ENCODE assay signal across 24 mouse cellular contexts in the genomic region with DNA sequence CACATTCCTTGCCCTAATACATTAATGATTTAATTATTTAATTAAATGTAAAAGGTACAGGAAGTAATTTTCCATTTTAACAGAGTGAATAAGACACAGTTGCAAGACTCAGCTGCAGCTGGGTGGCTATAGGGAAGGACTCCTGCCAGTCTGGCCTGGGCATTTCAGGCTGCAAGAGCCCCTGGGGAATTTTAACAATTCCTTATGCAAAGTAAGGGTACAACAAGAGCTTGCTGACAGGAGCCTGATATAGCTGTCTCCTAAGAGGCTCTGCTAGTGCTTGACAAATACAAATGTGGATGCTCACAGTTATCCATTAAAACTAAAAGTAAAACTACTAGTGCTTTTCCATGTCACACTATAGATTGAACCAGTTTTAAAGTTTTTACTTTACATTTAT.
"Had no signal": no experiment of that assay in that cellular context is flagged by ENCODE, and none has a peak within 500 bp of the region (broad histone marks: within the 10 kb centered on the region; RNA-seq: fewer than 3 reads in every experiment).

No protein-coding gene starts in this region.

- DNase-seq: kidney, adult 2 months; kidney, postnatal 25 days; layer of hippocampus, adult 9-11 months; liver; lung, adult 18-20 months; lung, postnatal 10 days; lung, postnatal 36 days; retina, postnatal 1 day; right cerebral cortex, postnatal 25 days; thymus, adult 2 months; thymus, postnatal 14 days; thymus, postnatal 4 days had no signal

- H3K36me3 ChIP-seq: limb, embryonic 10.5 days; limb, embryonic 13.5 days; liver, embryonic 12.5 days; liver, embryonic 15.5 days; lung, embryonic 15.5 days had no signal

- ATAC-seq: intestine, postnatal 0 days; liver, embryonic 12.5 days had no signal

- H3K27me3 ChIP-seq: limb, embryonic 13.5 days; liver, embryonic 12.5 days; liver, embryonic 15.5 days; lung, embryonic 15.5 days; megakaryocyte, embryonic 14.5 days; neural tube, embryonic 13.5 days had no signal

- H3K9ac ChIP-seq: limb, embryonic 13.5 days; liver, embryonic 12.5 days; liver, embryonic 15.5 days; lung, embryonic 15.5 days; neural tube, embryonic 13.5 days had no signal

- H3K4me1 ChIP-seq: limb, embryonic 10.5 days; limb, embryonic 13.5 days; liver, embryonic 12.5 days; liver, embryonic 15.5 days; lung, embryonic 15.5 days; megakaryocyte, embryonic 14.5 days; neural tube, embryonic 13.5 days had no signal

- H3K4me3 ChIP-seq: layer of hippocampus, adult 2 months; limb, embryonic 10.5 days; limb, embryonic 13.5 days; liver, embryonic 12.5 days; liver, embryonic 15.5 days; lung, embryonic 15.5 days; megakaryocyte, embryonic 14.5 days; myocyte; neural tube, embryonic 13.5 days had no signal

- H3K4me2 ChIP-seq: limb, embryonic 13.5 days; liver, embryonic 12.5 days; liver, embryonic 15.5 days; lung, embryonic 15.5 days; neural tube, embryonic 13.5 days had no signal

- H3K9me3 ChIP-seq: limb, embryonic 10.5 days; limb, embryonic 13.5 days; liver, embryonic 12.5 days; liver, embryonic 15.5 days; lung, embryonic 15.5 days; neural tube, embryonic 13.5 days had no signal

- H3K27ac ChIP-seq: kidney, postnatal 0 days; layer of hippocampus, adult 2 months; limb, embryonic 10.5 days; limb, embryonic 13.5 days; liver, embryonic 12.5 days; liver, embryonic 15.5 days; lung, embryonic 15.5 days; neural tube, embryonic 13.5 days; stomach, postnatal 0 days had no signal
